ENCODE assay signal across 23 mouse cellular contexts in genomic region chr1:186017547-186017946, GRCm38 (mm10).
DNase-seq lines count a peak whose midpoint lies in the region; ATAC-seq and TF ChIP-seq lines count a peak whose summit lies in the region.
"Had no signal": no experiment of that assay in that cellular context is flagged by ENCODE, and none has a peak within 500 bp of the region (broad histone marks: within the 10 kb centered on the region; RNA-seq: fewer than 3 reads in every experiment).

No protein-coding gene starts in this region.

- ATAC-seq in cerebellum, adult (ENCODE audit: insufficient number of reproducible peaks, low FRiP score, low TSS enrichment): peak; percentile 20; the same call in 1 of the 2 replicates
- no peak for ATAC-seq in hindbrain, embryonic 12.5 days (ENCODE audit: low FRiP score)
- 0 out of 2 replicates have a peak, but pooled peaks have one; percentile 29 for ATAC-seq in stomach, embryonic 16.5 days (ENCODE audit: insufficient read depth, low FRiP score)
- no peak for ATAC-seq in stomach, postnatal 0 days (ENCODE audit: low FRiP score, low TSS enrichment)
- no peak for ATAC-seq in erythroblast, adult 5-6 weeks (replicated peaks; ENCODE audit: low FRiP score, poor library complexity, severe bottlenecking)
- ATAC-seq: CD4-positive, CD25-positive, alpha-beta regulatory T cell, adult 4 months; forebrain, embryonic 13.5 days; hindbrain, embryonic 16.5 days; inflammation-experienced regulatory T-cells, adult 6 months; intestine, postnatal 0 days had no signal

- no peaks in the 10 kb centered on the region for H3K9me3 ChIP-seq in hindbrain, embryonic 10.5 days
- no peaks in the 10 kb centered on the region for H3K9me3 ChIP-seq in hindbrain, embryonic 12.5 days (replicated peaks)
- no peaks in the 10 kb centered on the region for H3K9me3 ChIP-seq in stomach, embryonic 16.5 days (replicated peaks; ENCODE audit: control insufficient read depth, low read length)
- H3K9me3 ChIP-seq in stomach, postnatal 0 days (ENCODE audit: control insufficient read depth, low read length): no peaks in the 10 kb centered on the region
- H3K9me3 ChIP-seq: embryonic facial prominence, embryonic 15.5 days; forebrain, embryonic 13.5 days had no signal

- H3K4me3 ChIP-seq in hindbrain, embryonic 10.5 days: no peak overlapping the region
- no peak overlapping the region for H3K4me3 ChIP-seq in hindbrain, embryonic 12.5 days
- H3K4me3 ChIP-seq in stomach, embryonic 16.5 days (replicated peaks; ENCODE audit: low read length): no peak overlapping the region
- H3K4me3 ChIP-seq in stomach, postnatal 0 days (ENCODE audit: low read depth, low read length): no peak overlapping the region
- H3K4me3 ChIP-seq: embryonic facial prominence, embryonic 15.5 days; forebrain, embryonic 13.5 days; gastrocnemius, adult 2 months had no signal

- H3K36me3 ChIP-seq in hindbrain, embryonic 10.5 days: no peaks in the 10 kb centered on the region
- no peaks in the 10 kb centered on the region for H3K36me3 ChIP-seq in hindbrain, embryonic 12.5 days
- H3K36me3 ChIP-seq in stomach, embryonic 16.5 days (ENCODE audit: control insufficient read depth, insufficient read depth, low read length): no peaks in the 10 kb centered on the region
- no peaks in the 10 kb centered on the region for H3K36me3 ChIP-seq in stomach, postnatal 0 days (ENCODE audit: control insufficient read depth, insufficient read depth, low read length)
- H3K36me3 ChIP-seq: embryonic facial prominence, embryonic 15.5 days; G1E had no signal

- TF ChIP-seq CTCF in stomach, postnatal 0 days (IDR thresholded peaks at IDR 0.05; ENCODE audit: low read depth): no peak

- TF ChIP-seq EP300 in stomach, postnatal 0 days (optimal IDR thresholded peaks at IDR 0.05): no peak

- peak overlapping the region; percentile 25; the same call in 1 of the 2 replicates for H3K27ac ChIP-seq in hindbrain, embryonic 10.5 days
- no peak overlapping the region for H3K27ac ChIP-seq in hindbrain, embryonic 12.5 days
- H3K27ac ChIP-seq in stomach, embryonic 16.5 days (ENCODE audit: low read length): no peak overlapping the region
- H3K27ac ChIP-seq in stomach, postnatal 0 days (replicated peaks): no peak overlapping the region
- H3K27ac ChIP-seq: embryonic facial prominence, embryonic 15.5 days; forebrain, embryonic 13.5 days; gastrocnemius, adult 2 months had no signal

- H3K9ac ChIP-seq in hindbrain, embryonic 12.5 days: no peak overlapping the region
- H3K9ac ChIP-seq in stomach, embryonic 16.5 days (ENCODE audit: low read length): no peak overlapping the region
- no peak overlapping the region for H3K9ac ChIP-seq in stomach, postnatal 0 days (ENCODE audit: low read length)
- H3K9ac ChIP-seq: embryonic facial prominence, embryonic 15.5 days; forebrain, embryonic 13.5 days had no signal

- 75% methylated on average over 1 of the region's 1 CpGs for WGBS in hindbrain, embryonic 10.5 days
- 68% methylated on average over 1 of the region's 1 CpGs for WGBS in hindbrain, embryonic 12.5 days
- WGBS in stomach, embryonic 16.5 days: 55% methylated on average over 1 of the region's 1 CpGs
- 78% methylated on average over 1 of the region's 1 CpGs for WGBS in stomach, postnatal 0 days

- no peaks in the 10 kb centered on the region for H3K4me1 ChIP-seq in hindbrain, embryonic 10.5 days (replicated peaks)
- H3K4me1 ChIP-seq in hindbrain, embryonic 12.5 days: no peaks in the 10 kb centered on the region
- no peaks in the 10 kb centered on the region for H3K4me1 ChIP-seq in stomach, embryonic 16.5 days (ENCODE audit: control insufficient read depth, insufficient read depth, low read length)
- no peaks in the 10 kb centered on the region for H3K4me1 ChIP-seq in stomach, postnatal 0 days (replicated peaks; ENCODE audit: control insufficient read depth, insufficient read depth)
- H3K4me1 ChIP-seq: embryonic facial prominence, embryonic 15.5 days; forebrain, embryonic 13.5 days had no signal

- no peaks in the 10 kb centered on the region for H3K27me3 ChIP-seq in hindbrain, embryonic 10.5 days (ENCODE audit: insufficient read depth, poor library complexity, severe bottlenecking)
- H3K27me3 ChIP-seq in hindbrain, embryonic 12.5 days: no peaks in the 10 kb centered on the region
- no peaks in the 10 kb centered on the region for H3K27me3 ChIP-seq in stomach, embryonic 16.5 days (ENCODE audit: control insufficient read depth, insufficient read depth, low read length)
- H3K27me3 ChIP-seq in stomach, postnatal 0 days (ENCODE audit: control insufficient read depth, insufficient read depth, low read length): no peaks in the 10 kb centered on the region
- H3K27me3 ChIP-seq: forebrain, embryonic 13.5 days had no signal

- no peak for DNase-seq in cerebellum, adult 9-10 months
- no peak for DNase-seq in hindbrain, embryonic 10.5 days (ENCODE audit: low spot score)
- no peak for DNase-seq in stomach, postnatal 0 days (ENCODE audit: low spot score)
- DNase-seq: adrenal gland, adult 8-10 months; adrenal gland, postnatal 36 days; B cell, adult 2 months; cerebellum, adult 11 months; cerebellum, adult 8-10 months; cerebellum, postnatal 25 days; gastrocnemius, adult 2 months; gastrocnemius, postnatal 25 days; heart, postnatal 14 days had no signal

- H3K4me2 ChIP-seq in hindbrain, embryonic 12.5 days (replicated peaks): no peak overlapping the region
- no peak overlapping the region for H3K4me2 ChIP-seq in stomach, embryonic 16.5 days (ENCODE audit: low read depth, low read length)
- no peak overlapping the region for H3K4me2 ChIP-seq in stomach, postnatal 0 days (replicated peaks; ENCODE audit: low read depth)
- H3K4me2 ChIP-seq: embryonic facial prominence, embryonic 15.5 days; forebrain, embryonic 13.5 days had no signal

Comparison
In these comparisons a context has a peak if more than half of its experiments do, and no peak if none do; other contexts are left out.
1. ATAC-seq: peak in cerebellum, adult (single experiment) and stomach, embryonic 16.5 days (single experiment); none in hindbrain, embryonic 12.5 days (single experiment), stomach, postnatal 0 days (single experiment) and erythroblast, adult 5-6 weeks (single experiment).